Mouse (Mus musculus) heart, embryonic 13.5 days (tissue): Measurements from ENCODE around the gene Nemp2. TPM values are rescaled to one million over a fixed set of nuclear protein-coding genes. Genes with fewer than 3 reads are reported as not detected.

ENCODE experiments used
- ATAC-seq: fragments of 200-750 bp; cut with Nextera tagmentation; 2 replicates; pipeline ENCODE4 v1.8.0; 2017; ENCODE audit warnings: moderate TSS enrichment; ENCODE audit not compliant: insufficient number of reproducible peaks, low FRiP score, low TSS enrichment; ENCODE audit errors: extremely low read depth
- H3K27ac ChIP-seq: fragments of 300-500 bp; sonication (generic); replicated peaks from 2 replicates; pipeline ENCODE4 v1.5.1; 2015; ENCODE audit warnings: moderate library complexity, mild to moderate bottlenecking, inconsistent platforms
- H3K27me3 ChIP-seq: fragments of 300-500 bp; sonication (generic); replicated peaks from 2 replicates; pipeline ENCODE4 v1.6.1; 2015; ENCODE audit warnings: mild to moderate bottlenecking, inconsistent platforms
- H3K36me3 ChIP-seq: fragments of 300-500 bp; sonication (generic); 2 replicates; pipeline ENCODE4 v1.6.1; 2015; ENCODE audit warnings: mild to moderate bottlenecking, inconsistent platforms
- H3K4me1 ChIP-seq: fragments of 300-500 bp; sonication (generic); 2 replicates; pipeline ENCODE4 v1.6.1; 2015; ENCODE audit warnings: inconsistent platforms
- H3K4me2 ChIP-seq: fragments of 300-500 bp; sonication (generic); 2 replicates; pipeline ENCODE4 v1.6.1; 2015; ENCODE audit warnings: inconsistent platforms, mild to moderate bottlenecking, moderate library complexity
- H3K4me3 ChIP-seq: fragments of 300-500 bp; sonication (generic); 2 replicates; pipeline ENCODE4 v1.5.1; 2015; ENCODE audit warnings: moderate library complexity, mild to moderate bottlenecking, inconsistent platforms
- H3K9ac ChIP-seq: fragments of 300-500 bp; sonication (generic); 2 replicates; pipeline ENCODE4 v1.6.1; 2015; ENCODE audit warnings: inconsistent platforms, mild to moderate bottlenecking, moderate library complexity
- H3K9me3 ChIP-seq: fragments of 300-500 bp; sonication (generic); 2 replicates; pipeline ENCODE4 v1.6.1; 2016; ENCODE audit warnings: inconsistent platforms
- WGBS: fragments of 180-500 bp; shearing (Covaris S2); methylation state at CpG from one replicate; pipeline ENCODE4 v1.1.7; 2015; ENCODE audit warnings: mixed read lengths; 5-methylcytosine and 5-hydroxymethylcytosine counted together
- polyA plus RNA-seq: library from polyadenylated mRNA; unstranded; fragments of >200 nt; fragmentation: Nextera tagmentation; extraction: Ambion mirVana; gene quantifications from 2 replicates; pipeline ENCODE4 v1.2.1, GENCODE M21; 2015

The Nemp2 gene
- polyA plus RNA-seq, 1 experiment from 2014 or later, result 4.4 TPM

DNA sequence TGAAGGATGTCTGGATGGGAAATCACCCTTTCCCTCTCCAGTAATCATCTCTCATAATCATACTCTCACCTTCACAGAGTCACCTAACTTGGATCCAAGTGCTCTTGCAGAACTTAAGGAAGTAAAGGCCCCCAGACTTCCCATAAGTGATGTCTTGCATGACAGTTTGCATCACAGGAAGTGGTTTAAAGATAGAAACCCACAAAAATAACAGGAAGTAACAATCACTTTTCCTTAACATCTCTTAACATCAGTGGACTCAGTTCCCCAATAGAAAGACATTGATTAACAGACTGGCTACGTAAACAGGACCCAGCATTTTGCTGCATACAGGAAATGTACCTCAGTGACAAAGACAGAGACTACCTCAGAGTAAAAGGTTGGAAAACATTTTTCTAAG is 22.9 kb downstream of the Nemp2 start:
- Histone ChIP-seq H3K4me2 (no peak overlapping the region), H3K27ac (peak overlapping the region; percentile 4), H3K27me3 (no peaks in the 10 kb centered on the region), H3K9ac (no peak overlapping the region), H3K9me3 (no peaks in the 10 kb centered on the region), H3K4me1 (peaks cover 19% of the 10 kb centered on the region), H3K4me3 (no peak overlapping the region), H3K36me3 (peaks cover 37% of the 10 kb centered on the region)
- ATAC-seq, result no peak
- WGBS, result 76% methylated on average over 1 of the region's 1 CpGs

DNA sequence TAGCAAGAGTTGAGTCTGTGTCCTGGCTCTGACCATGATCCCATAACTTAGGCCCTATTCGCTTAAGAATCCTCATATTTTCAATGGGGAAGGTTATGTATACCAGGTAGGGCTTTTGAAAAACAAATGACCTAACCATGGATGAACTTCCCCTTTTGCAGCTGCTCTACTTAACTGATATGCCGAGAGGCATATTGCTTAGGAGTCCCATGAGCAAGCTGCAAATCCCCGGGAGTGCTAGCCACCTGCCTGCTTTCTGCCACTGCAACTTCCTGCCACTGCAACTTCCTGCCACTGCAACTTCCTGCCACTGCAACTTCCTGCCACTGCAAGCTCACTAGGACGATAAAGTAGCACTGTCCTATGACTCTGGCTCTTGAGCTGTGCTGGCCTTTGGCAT is 24.6 kb downstream of the Nemp2 start:
- ATAC-seq, result no peak
- peaks cover 19% of the 10 kb centered on the region for H3K4me1 ChIP-seq
- no peak overlapping the region for H3K4me3 ChIP-seq
- H3K36me3 ChIP-seq, result peaks cover 29% of the 10 kb centered on the region
- H3K27me3 ChIP-seq, result no peaks in the 10 kb centered on the region
- H3K9me3 ChIP-seq, result no peaks in the 10 kb centered on the region
- no peak overlapping the region for H3K4me2 ChIP-seq
- no peak overlapping the region for H3K9ac ChIP-seq
- 53% methylated on average over 4 of the region's 4 CpGs for WGBS
- H3K27ac ChIP-seq, result no peak overlapping the region

GRCm38 (mm10) chr1:52658160-52658559 is 27.7 kb downstream of the Nemp2 start:
- Histone ChIP-seq H3K9ac (no peak overlapping the region), H3K36me3 (peaks cover 36% of the 10 kb centered on the region), H3K27me3 (no peaks in the 10 kb centered on the region), H3K9me3 (no peaks in the 10 kb centered on the region), H3K4me1 (peaks cover 3% of the 10 kb centered on the region), H3K4me2 (no peak overlapping the region), H3K27ac (no peak overlapping the region), H3K4me3 (no peak overlapping the region)
- WGBS, result 75% methylated on average over 7 of the region's 7 CpGs
- ATAC-seq, result no peak

DNA sequence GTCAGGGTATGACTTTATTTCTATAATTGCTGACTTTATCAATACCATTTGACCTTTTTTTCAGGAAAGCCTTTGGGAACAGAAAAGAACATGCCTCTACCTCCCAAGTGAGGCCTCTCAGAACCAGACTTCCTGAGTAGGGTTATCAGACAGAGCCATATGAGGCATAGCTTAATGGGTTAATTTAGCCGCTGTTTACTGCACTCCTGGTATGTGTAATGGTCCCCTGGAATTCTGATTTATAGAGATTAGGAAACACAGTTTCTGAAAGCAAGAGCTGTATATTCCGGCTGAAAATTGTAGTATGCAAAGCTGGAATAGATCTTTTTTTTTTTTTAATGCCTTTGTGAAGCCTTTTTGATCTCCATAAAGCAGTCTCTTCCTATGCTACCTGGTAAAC is 29.8 kb downstream of the Nemp2 start:
- H3K27ac ChIP-seq, result no peak overlapping the region
- H3K4me1 ChIP-seq, result no peaks in the 10 kb centered on the region
- H3K9me3 ChIP-seq, result no peaks in the 10 kb centered on the region
- no peak overlapping the region for H3K9ac ChIP-seq
- no peak overlapping the region for H3K4me2 ChIP-seq
- ATAC-seq, result no peak
- WGBS, result 63% methylated on average over 2 of the region's 2 CpGs
- H3K36me3 ChIP-seq, result peaks cover 43% of the 10 kb centered on the region
- H3K27me3 ChIP-seq, result no peaks in the 10 kb centered on the region
- no peak overlapping the region for H3K4me3 ChIP-seq

- H3K9me3 ChIP-seq, result no peaks in the 10 kb centered on the region
- no peaks in the 10 kb centered on the region for H3K4me1 ChIP-seq
- peaks cover 43% of the 10 kb centered on the region for H3K36me3 ChIP-seq
- H3K4me3 ChIP-seq, result no peak overlapping the region
- H3K9ac ChIP-seq, result no peak overlapping the region
- H3K4me2 ChIP-seq, result no peak overlapping the region
- no peaks in the 10 kb centered on the region for H3K27me3 ChIP-seq
- no peak for ATAC-seq
- WGBS, result 78% methylated on average over 12 of the region's 12 CpGs
- H3K27ac ChIP-seq, result no peak overlapping the region
These were observed 30.3 kb downstream of the Nemp2 start for GRCm38 (mm10) chr1:52660765-52661164.

DNA sequence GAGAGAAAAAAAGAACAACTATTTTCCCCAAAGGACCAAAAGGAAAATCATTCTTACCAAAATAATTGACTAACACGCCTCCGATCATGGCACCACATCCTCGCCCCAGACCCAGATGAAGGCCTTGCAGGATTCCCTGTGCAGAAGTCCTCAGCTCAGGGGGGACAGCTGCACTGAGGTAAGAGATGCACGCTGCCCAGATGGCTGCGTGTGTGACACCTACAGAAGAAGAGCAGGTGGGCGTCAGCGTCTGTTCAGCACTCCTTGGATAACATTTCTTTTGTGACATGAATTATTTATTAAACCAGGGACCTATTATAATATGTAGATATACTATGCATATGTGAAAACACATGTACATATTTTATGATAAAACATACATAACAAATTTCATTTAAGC is 32.7 kb downstream of the Nemp2 start:
- 89% methylated on average over 7 of the region's 7 CpGs for WGBS
- no peak overlapping the region for H3K4me3 ChIP-seq

DNA sequence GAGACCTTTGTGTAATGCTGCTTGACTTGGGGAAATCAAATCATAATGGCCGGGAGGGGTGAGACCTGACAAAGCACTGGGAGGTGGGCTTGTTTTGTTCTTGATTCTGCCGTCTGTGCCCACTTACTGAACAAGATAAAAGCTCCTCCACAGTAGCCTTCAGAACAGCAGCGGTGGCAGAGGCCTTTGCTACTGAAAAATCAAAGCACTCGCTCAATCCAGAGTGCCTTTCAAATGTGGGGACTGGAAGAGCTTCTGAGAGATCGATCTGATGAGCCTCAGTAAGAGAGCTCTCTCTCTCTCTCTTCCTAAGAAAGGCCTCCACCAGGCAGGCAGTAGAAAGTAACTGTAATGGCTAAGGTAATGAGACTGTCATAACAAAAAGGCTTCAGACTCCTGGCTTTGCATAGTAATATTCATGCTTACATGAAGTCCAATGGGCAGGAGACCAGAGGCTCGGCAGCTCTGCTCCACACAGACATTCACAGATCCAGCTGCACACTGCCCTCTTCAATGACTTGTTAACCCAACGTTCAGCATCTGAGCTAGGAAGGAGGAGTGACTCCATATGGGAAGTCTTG is 38.3 kb downstream of the Nemp2 start:
- ATAC-seq, result no peak
- peak overlapping the region; percentile 56; the same call in 1 of the 2 replicates for H3K9ac ChIP-seq

More for the DNA sequence above, 32.7 kb downstream of the Nemp2 start:
- Histone ChIP-seq H3K4me2 (no peak overlapping the region), H3K27me3 (no peaks in the 10 kb centered on the region), H3K9me3 (no peaks in the 10 kb centered on the region), H3K27ac (no peak overlapping the region), H3K4me1 (no peaks in the 10 kb centered on the region), H3K36me3 (peaks cover 33% of the 10 kb centered on the region), H3K9ac (no peak overlapping the region)
- no peak for ATAC-seq

DNA sequence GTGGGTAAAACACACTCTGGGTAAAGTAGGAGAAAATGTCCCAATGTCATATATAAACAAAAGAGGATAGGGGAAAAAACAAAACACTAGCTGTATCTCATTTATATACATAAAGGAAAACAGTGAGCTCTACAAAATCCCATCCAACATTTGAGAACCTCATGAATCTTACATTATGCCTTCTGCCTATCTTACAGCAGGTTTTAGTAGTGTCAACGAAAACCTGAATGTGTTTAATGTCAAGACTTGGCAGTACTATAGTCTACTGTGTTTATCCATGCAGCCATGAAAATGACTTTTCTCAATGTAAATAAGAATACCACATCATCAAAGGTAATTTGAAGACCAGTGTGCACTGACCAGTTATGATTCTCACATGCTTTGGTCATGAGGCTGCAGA is 39.4 kb downstream of the Nemp2 start:
- H3K4me2 ChIP-seq, result no peak overlapping the region
- H3K9ac ChIP-seq, result no peak overlapping the region
- H3K36me3 ChIP-seq, result peaks cover 5% of the 10 kb centered on the region; the same call in 1 of the 2 replicates
- ATAC-seq, result no peak
- 86% methylated on average over 1 of the region's 1 CpGs for WGBS
- peak overlapping the region; percentile 45; the same call in 1 of the 2 replicates for H3K27ac ChIP-seq
- H3K4me1 ChIP-seq, result peaks cover 15% of the 10 kb centered on the region
- no peaks in the 10 kb centered on the region for H3K27me3 ChIP-seq
- H3K4me3 ChIP-seq, result no peak overlapping the region
- H3K9me3 ChIP-seq, result no peaks in the 10 kb centered on the region

More for the DNA sequence above, 38.3 kb downstream of the Nemp2 start:
- peak overlapping the region; percentile 45; the same call in 1 of the 2 replicates for H3K27ac ChIP-seq
- peaks cover 12% of the 10 kb centered on the region for H3K4me1 ChIP-seq
- H3K36me3 ChIP-seq, result peaks cover 8% of the 10 kb centered on the region
- H3K4me2 ChIP-seq, result no peak overlapping the region
- H3K9me3 ChIP-seq, result no peaks in the 10 kb centered on the region
- WGBS, result 35% methylated on average over 7 of the region's 7 CpGs
- no peak overlapping the region for H3K4me3 ChIP-seq
- no peaks in the 10 kb centered on the region for H3K27me3 ChIP-seq

DNA sequence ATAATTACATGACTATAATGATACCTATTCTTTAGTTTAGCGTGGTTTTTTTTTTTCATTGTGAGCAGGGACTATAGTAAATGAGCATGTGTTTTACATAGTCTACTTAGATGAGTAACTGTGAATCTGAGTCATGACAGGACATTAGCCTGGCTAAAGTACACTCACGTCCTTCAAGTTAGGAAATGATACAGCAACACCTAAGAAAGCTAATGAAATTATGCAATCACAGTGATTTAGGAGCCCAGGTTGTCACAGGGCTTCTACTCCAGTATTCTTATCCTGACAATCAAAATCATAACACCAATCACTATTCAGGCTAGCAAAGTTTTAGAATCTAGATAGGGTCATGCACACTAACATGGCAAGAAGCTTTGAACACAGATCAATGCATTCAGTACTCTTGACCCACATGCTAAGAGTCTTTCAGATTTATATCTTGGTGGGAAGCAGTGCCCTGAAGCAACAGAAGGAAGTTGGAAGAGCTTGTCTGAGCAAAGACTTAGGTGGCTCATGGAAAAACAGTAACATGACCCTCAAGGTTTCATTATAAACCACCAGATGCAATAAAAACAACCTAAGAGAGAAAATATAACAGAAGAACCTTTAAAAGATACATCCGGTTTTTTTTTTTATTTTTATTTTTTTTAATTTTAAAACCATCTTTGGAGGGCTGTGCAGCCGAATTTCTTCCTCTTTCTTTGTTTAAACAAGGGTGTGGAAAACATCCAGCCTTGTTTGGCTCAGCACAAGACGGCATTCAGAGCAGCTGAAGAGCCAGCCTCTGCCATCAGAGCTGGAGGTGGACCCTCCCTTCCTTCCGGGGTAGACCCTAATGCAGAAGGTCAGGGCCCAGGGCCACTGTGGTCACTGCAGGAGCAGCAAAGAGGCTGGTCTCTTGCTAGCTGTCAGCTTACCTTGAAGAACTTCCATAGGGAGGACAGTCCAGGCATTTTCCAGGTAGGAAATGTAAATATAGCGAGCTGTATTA is 45.4 kb downstream of the Nemp2 start:
- H3K4me3 ChIP-seq, result no peak overlapping the region

DNA sequence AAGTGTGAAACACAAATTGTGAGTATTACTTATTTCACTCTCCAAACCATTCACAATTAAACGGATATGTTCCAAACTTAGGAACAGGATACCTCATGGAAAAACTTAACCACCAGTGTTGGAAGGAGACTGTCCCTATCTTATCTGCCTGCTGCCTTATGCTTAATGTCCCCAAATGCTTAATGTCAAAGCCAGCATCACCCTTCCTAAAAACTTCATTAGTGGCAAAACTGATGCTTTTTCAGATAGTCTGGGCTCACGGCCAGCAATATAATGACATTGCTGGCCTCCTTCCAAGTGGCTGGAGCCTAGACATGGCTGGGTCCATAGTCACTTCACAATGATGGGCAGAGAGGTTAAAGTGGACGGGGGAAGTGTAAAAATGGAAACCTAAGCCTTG is 46.1 kb downstream of the Nemp2 start:
- ATAC-seq, result peak; percentile 67
- Histone ChIP-seq H3K36me3 (peaks cover 4% of the 10 kb centered on the region; the same call in 1 of the 2 replicates), H3K4me2 (no peak overlapping the region), H3K9me3 (no peaks in the 10 kb centered on the region), H3K9ac (no peak overlapping the region), H3K4me1 (peaks cover 29% of the 10 kb centered on the region), H3K4me3 (no peak overlapping the region), H3K27me3 (no peaks in the 10 kb centered on the region), H3K27ac (peak overlapping the region; percentile 98)
- WGBS, result 7% methylated on average over 3 of the region's 3 CpGs

More for the DNA sequence above, 45.4 kb downstream of the Nemp2 start:
- H3K4me1 ChIP-seq, result peaks cover 29% of the 10 kb centered on the region
- H3K36me3 ChIP-seq, result peaks cover 5% of the 10 kb centered on the region; the same call in 1 of the 2 replicates
- peak overlapping the region; percentile 28 for H3K4me2 ChIP-seq
- no peaks in the 10 kb centered on the region for H3K27me3 ChIP-seq
- ATAC-seq, result peak; percentile 56; the same call in 1 of the 2 replicates
- no peaks in the 10 kb centered on the region for H3K9me3 ChIP-seq
- peak overlapping the region; percentile 30; the same call in 1 of the 2 replicates for H3K9ac ChIP-seq
- H3K27ac ChIP-seq, result peak overlapping the region; percentile 98
- WGBS, result 51% methylated on average over 7 of the region's 7 CpGs

- peaks cover 14% of the 10 kb centered on the region for H3K4me1 ChIP-seq
- no peaks in the 10 kb centered on the region for H3K36me3 ChIP-seq
- ATAC-seq, result no peak
- H3K9me3 ChIP-seq, result no peaks in the 10 kb centered on the region
- H3K9ac ChIP-seq, result no peak overlapping the region
- H3K4me3 ChIP-seq, result no peak overlapping the region
- no peak overlapping the region for H3K4me2 ChIP-seq
- whole genome bisulfite sequencing, result 68% methylated on average over 4 of the region's 4 CpGs
- H3K27me3 ChIP-seq, result no peaks in the 10 kb centered on the region
- H3K27ac ChIP-seq, result no peak overlapping the region
These were observed 53.0 kb downstream of the Nemp2 start for GRCm38 (mm10) chr1:52683550-52683949.
